Mouse (Mus musculus): ENCODE measurements around the gene Gm49345.
A peak's percentile ranks its signal among the peaks of the same experiment; 100 is the strongest.
"Not testable (repeated sequence)": the region's sequence is repeated elsewhere in the genome, so short reads cannot be mapped to it uniquely, and the experiment has no call there.

The Gm49345 gene

DNA sequence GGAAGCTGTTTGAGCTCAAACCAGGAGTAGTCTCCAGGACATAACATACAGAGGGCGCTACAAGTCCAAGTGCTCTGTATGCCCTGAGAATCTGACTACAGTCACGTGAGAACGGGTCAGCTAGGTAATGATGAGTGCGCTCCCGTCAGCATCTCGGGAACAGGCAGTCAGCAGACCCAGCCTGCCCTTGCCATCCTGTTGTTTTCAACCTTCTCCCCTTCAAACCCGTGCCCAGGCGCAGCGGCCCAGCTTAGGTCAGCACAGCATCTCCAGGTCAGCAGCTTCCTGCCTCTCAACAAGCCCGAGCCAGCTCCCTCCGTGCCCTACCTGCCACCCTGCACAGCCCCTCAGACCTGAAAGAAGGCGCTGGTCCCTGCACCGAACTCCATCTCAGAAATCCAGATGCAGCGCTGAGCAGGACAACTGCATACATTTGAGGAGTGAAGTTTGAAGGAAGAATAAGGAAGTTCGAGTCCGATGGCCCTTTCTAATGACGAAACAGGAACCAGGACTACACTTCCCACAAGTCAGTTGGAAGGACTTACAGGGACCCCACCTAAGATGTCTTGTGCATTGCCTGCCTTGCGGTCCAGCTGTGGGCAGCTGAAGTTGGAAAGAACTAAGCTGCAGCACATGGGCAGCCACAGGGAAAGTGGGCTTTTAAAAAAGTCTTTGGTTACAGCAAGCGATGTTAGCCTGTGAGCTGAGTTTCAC lies at the start of gene Gm49345, which contains the start of gene Zfp729a:
TSS of gene Gm49345 (minus strand) at position 476 of the 714 bp plus-strand sequence.
TSS of gene Zfp729a (minus strand) at position 498 of the 714 bp plus-strand sequence.
- DNase-seq (ENCODE audit: low spot score): peak; percentile 22

DNA sequence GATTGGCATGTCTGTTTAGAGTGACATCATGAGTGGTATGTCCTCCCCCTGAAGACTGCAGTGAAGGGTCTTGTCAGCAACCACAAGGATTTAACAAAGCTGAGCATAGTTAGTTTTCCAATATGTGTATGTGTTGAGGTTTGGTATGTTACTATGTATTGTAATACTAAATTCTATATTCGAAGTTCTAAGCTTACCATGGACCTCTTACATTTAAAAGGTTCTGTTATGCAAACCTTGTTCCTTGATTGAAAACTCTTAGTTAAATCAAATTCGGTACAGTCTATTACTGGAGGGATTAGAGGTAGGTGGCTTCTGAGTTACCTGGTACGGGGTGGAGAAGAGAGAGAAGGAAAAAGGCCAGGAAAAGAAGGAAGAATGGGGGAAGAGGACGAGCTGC lies 49.4 kb upstream of the Gm49345 start, which contains the start of gene Zfp738:
TSS of gene Zfp738 (minus strand) at position 101 of the 400 bp plus-strand sequence.
- DNase-seq (ENCODE audit: low spot score): no peak

DNA sequence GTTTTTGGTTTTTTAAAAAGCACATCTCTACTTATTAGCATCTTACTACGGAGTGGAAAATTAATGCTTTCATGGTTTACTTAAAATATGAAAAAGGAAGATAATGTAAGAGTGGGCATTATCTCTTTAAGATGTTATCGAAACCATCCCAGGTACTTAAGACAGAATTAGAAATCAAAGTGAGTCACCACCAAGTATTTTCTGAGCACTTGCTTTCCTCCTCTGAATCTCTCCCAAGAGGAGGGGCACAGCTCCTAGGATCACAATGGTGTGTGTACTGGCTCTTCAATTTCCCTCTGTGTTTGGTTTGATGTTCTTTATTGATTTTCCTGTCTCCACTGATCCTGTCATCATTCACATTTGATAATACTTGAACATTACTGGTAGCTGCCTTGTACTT lies 46.3 kb upstream of the Gm49345 start:
- DNase-seq (ENCODE audit: low spot score): not testable (repeated sequence)

DNA sequence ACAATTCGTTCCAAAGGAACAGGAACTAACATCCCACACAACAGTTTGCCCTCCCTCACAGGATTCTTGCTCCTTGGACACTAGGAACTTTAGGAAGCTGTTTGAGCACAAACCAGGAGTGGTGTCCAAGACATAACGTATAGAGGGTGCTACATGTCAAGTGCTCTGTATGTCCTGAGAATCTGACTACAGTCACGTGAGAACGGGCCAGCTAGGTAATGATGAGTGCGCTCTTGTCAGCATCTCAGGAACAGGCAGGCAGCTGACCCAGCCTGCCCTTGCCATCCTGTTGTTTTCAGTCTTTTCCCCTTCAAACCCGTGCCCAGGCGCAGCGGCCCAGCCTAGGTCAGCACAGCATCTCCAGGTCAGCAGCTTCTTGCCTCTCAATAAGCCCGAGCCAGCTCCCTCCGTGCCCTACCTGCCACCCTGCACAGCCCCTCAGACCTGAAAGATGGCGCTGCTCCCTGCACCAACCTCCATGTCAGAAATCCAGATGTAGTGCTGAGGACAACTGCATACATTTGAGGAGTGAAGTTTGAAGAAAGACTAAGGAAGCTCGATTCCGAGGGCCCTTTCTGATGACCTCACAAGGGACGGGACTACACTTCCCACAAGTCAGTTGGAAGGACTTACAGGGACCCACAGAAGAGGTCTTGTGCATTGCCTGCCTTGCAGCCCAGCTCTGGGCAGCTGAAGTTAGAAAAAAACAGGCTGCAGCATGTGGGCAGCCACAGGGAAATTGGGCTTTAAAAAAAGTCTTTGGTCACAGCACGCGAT lies 45.6 kb upstream of the Gm49345 start:
- peak; percentile 20 for DNase-seq (ENCODE audit: low spot score)

DNA sequence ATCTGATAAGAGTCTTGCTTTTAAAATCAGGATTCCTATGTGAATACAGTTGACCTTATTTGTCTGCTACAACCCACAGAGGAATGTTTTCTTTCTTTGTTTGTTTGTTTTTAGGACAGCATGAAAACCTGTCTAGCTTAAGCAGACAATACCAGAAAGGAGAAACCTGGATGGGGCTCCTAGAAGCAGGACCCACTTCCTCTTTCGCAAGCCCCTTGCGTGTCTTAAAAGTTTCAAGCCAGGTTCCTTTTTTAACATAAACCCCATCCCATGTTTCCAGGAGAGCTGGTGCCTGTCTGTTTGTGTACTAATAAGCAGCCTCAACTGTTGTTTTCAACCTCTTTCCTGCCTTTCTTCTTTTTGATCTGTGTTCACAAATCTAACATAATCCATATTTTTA lies 37.3 kb upstream of the Gm49345 start:
- no peak for DNase-seq (ENCODE audit: low spot score)

DNA sequence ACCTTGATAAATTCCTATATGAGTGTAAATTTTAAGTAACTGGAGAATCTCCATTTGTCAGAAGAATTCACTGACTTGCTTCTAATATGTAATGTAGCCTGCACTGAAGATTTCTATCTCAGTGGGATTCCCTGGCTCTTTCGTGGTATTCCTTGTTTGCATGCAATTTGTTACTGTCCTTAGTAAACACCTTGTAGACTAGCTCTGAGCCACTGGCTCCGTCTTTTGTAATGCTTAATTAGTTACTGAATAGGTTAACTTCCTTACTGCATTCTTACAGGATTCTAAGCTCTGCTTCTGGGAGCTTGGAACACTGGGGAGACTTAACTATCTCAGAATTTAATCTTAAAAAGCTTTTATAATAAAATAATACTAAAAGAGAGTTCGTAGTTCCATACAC lies 14.9 kb upstream of the Gm49345 start:
- DNase-seq (ENCODE audit: low spot score): no peak

DNA sequence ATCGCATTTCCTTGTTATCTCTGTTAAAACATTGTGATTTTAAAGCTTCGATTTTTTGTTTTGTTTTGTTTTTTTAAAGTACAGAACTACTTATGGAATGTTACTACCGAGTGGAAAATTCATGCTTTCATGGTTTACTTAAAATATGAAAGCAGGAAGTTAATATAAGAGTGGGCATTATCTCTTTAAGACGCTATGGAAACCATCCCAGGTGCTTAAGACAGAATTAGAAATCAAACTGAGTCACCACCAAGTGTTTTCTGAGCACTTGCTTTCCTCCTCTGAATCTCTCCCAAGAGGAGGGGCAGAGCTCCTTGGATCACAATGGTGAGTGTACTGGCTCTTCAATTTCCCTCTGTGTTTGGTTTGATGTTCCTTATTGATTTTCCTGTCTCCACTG lies 27.5 kb downstream of the Gm49345 start:
- DNase-seq (ENCODE audit: low spot score): no peak

DNA sequence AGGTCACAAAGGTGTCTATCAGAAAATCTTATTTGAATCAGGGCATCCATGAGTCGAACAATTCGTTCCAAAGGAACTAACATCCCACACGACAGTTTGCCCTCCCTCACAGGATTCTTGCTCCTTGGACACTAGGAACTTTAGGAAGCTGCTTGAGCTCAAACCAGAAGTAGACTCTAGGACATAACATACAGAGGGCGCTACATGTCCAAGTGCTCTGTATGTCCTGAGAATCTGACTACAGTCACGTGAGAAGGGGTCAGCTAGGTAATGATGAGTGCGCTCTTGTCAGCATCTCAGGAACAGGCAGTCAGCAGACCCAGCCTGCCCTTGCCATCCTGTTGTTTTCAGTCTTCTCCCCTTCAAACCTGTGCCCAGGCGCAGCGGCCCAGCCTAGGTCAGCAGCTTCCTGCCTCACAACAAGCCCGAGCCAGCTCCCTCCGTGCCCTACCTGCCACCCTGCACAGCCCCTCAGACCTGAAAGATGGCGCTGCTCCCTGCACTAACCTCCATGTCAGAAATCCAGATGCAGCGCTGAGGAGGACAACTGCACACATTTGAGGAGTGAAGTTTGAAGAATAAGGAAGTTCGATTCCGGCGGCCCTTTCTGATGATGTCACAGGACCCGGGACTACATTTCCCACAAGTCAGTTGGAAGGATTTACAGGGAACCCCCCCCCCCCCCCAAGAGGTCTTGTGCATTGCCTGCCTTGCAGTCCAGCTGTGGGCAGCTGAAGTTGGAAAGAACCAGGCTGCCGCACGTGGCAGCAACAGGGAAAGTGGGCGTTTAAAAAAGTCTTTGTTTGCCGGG lies 28.3 kb downstream of the Gm49345 start, which contains the start of gene Zfp729b:
TSS of gene Zfp729b (minus strand) at position 642 of the 811 bp plus-strand sequence.
- DNase-seq (ENCODE audit: low spot score): peak; percentile 71

DNA sequence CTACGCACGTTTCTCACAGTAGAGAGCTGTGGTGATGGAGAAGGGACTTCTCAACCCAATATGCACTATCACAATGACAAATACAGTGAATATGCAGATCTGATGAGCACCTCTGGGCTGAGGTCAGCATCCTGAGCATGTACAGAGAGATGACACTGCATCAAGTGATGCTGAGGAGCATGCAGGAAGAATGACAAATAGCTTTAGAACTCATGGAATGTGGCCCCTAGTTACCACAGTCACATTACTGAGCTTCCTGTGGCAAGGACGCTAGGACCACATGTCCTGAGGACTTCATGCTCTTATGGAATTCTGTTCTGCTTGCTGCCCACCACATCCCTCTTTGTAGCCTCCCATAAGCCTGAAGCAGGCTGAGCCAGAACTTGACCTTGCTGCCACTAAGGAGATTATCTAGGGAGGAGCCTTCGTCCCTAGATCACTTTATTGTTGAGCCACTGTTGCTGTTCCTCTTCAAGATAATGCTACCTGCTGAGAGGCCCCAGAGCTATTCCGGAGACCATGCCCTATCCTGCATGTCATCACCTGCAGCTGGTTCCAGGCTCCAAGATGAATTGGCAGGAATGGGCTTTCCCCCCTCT lies 64.9 kb downstream of the Gm49345 start:
- DNase-seq (ENCODE audit: low spot score): no peak

DNA sequence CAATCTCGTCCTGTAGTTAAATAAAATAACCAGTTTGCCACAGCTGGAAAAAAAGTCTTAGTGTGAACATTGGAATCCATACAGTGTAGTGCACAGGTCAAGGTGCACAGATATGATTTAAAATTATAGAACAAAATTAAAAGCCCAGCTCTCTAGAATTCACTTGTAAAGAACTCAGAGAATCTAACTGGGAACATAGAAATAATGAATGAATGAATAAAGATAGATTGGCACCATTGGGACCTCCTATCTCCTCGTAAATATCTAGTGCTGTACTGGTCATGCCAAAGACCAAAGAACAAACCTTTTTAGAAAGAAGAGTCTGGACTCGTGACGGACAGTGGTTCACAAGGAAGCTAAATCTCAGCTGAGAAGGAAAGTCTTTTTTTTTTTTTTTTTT lies 83.8 kb downstream of the Gm49345 start, which contains the start of gene Zfp748:
TSS of gene Zfp748 (minus strand) at position 101 of the 400 bp plus-strand sequence.
- no peak for DNase-seq (ENCODE audit: low spot score)

DNA sequence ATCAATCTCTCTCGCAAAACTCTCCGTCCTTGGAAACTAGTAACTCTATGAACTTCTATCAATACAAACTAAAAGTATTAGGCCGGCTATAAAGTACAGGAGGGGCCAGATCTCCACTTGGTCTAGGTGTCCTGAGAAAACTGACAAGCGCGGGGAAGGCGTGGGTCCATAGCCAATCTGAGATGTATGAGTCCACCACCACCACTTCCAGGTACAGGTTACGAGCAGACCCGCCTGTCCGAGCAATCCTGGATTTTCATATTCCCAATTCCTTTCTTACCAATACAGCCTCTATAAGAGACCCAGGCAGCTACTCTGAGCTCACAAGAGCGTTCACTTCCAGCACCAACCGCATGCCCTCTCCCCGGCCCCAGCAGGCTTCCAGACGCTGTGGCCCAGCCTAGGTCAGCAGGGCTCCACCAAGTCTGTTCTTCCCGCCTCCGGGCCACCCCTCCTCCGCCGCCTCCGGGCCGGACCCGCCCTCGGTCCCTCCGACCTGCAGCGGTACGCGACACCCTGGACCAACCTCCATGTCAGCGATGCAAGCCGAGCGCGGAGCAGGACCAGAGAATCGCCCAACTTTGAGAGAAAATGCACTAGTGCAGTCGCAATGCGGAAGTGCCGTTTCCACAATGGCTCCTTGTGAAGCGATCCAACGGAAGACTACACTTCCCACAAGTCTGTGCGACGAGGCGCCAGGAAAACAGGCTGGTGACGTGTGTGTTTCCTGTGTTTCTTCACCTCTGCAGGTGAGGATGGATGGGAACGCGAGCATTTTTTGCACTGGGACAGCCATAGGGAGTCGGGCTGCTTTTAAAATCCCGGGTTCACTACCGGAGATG lies 84.8 kb downstream of the Gm49345 start:
- peak; percentile 25 for DNase-seq (ENCODE audit: low spot score)

DNA sequence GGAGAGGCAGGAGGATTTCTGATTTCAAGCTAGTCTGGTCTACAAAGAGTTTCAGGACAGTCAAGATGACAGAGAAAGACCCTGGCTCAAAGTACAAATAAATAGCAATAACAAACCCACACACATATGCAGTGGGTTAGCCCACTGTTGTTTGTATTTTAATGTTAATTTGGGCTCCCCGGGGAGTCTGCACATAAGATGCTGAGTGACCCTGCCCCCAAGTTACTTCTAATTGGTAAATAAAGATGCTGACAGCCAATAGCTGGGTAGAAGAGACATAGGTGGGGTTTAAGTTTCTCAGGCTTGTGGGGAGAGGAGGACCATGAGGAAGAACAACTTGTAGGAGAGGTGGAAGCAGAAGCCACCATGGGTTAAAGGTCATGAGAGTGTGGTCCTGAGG lies 91.6 kb downstream of the Gm49345 start:
- DNase-seq (ENCODE audit: low spot score): no peak
